Mouse (Mus musculus) liver, embryonic 11.5 days (tissue): Measurements from ENCODE around the gene Krt78. TPM values are rescaled to one million over a fixed set of nuclear protein-coding genes. Genes with fewer than 3 reads are reported as not detected.

Source experiments
- ATAC-seq: fragments of 200-750 bp; cut with Nextera tagmentation; replicated peaks from 2 replicates; pipeline ENCODE4 v1.8.0; 2017; ENCODE audit warnings: moderate number of reproducible peaks, mild to moderate bottlenecking, moderate TSS enrichment, moderate library complexity; ENCODE audit not compliant: low FRiP score
- DNase-seq: peaks from one replicate; pipeline ENCODE4 v3.0.0-alpha.2; 2017; ENCODE audit warnings: low spot score
- H3K27ac ChIP-seq: fragments of 300-500 bp; sonication (generic); 2 replicates; pipeline ENCODE4 v1.5.1; 2014; ENCODE audit warnings: mild to moderate bottlenecking, low read depth, low read length, control low read depth
- H3K27me3 ChIP-seq: fragments of 300-500 bp; sonication (generic); replicated peaks from 2 replicates; pipeline ENCODE4 v1.6.1; 2014; ENCODE audit warnings: low read length, mixed read lengths; ENCODE audit not compliant: control insufficient read depth, insufficient read depth
- H3K36me3 ChIP-seq: fragments of 300-500 bp; sonication (generic); 2 replicates; pipeline ENCODE4 v1.6.1; 2014; ENCODE audit warnings: mild to moderate bottlenecking, low read length, moderate library complexity, mixed read lengths; ENCODE audit not compliant: control insufficient read depth, insufficient read depth
- H3K4me1 ChIP-seq: fragments of 300-500 bp; sonication (generic); replicated peaks from 2 replicates; pipeline ENCODE4 v1.6.1; 2014; ENCODE audit warnings: low read length, mixed read lengths; ENCODE audit not compliant: control insufficient read depth, insufficient read depth
- H3K4me2 ChIP-seq: fragments of 300-500 bp; sonication (generic); 2 replicates; pipeline ENCODE4 v1.6.1; 2014; ENCODE audit warnings: mild to moderate bottlenecking, control low read depth, moderate library complexity
- H3K4me3 ChIP-seq: fragments of 300-500 bp; sonication (generic); 2 replicates; pipeline ENCODE4 v1.5.1; 2014; ENCODE audit warnings: low read depth, low read length, control low read depth
- H3K9ac ChIP-seq: fragments of 300-500 bp; sonication (generic); 2 replicates; pipeline ENCODE4 v1.6.1; 2014; ENCODE audit warnings: low read depth, low read length, control low read depth
- H3K9me3 ChIP-seq: fragments of 300-500 bp; sonication (generic); 2 replicates; pipeline ENCODE4 v1.6.1; 2016; ENCODE audit warnings: low read length, inconsistent platforms, mixed read lengths; ENCODE audit not compliant: control insufficient read depth
- WGBS: fragments of 180-500 bp; shearing (Covaris S2); extraction: QIAGEN DNeasy Blood & Tissue Kit; methylation state at CpG from one replicate; pipeline ENCODE4 v1.1.7; 2014; 5-methylcytosine and 5-hydroxymethylcytosine counted together
- polyA plus RNA-seq: library from polyadenylated mRNA; unstranded; fragments of >200 nt; fragmentation: Nextera tagmentation; extraction: Ambion mirVana; gene quantifications from 2 replicates; pipeline ENCODE4 v1.2.1, GENCODE M21; 2014

The Krt78 gene
- polyA plus RNA-seq, 1 experiment from 2014 or later = not detected

DNA sequence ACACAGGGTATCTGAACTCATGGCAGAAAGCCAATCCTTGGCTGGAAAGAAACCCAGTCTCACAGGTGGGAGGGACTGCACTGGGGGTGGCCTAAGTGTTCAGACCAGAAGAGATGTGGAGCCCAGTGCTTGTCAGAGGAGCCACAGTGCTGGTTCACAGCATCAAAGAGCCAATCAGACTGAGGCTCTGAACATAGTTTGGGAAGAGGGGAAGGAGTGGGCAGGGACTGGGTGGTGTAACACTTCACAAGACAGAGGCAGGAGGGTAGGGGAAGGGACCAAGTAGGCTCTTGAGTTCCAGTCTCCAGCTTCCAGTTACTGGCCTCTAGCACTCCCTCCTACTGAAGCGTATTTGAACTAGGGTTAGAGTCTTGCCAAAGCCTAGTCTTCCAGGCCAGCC lies 8.7 kb downstream of the Krt78 start:
- Histone ChIP-seq H3K27me3 (no peaks in the 10 kb centered on the region; the same call in none of the 2 replicates), H3K36me3 (no peaks in the 10 kb centered on the region), H3K9ac (no peak overlapping the region), H3K4me3 (no peak overlapping the region), H3K27ac (no peak overlapping the region), H3K4me1 (no peaks in the 10 kb centered on the region), H3K9me3 (no peaks in the 10 kb centered on the region), H3K4me2 (no peak overlapping the region)
- 91% methylated on average over 1 of the region's 1 CpGs for WGBS
- ATAC-seq = no peak
- no peak for DNase-seq

DNA sequence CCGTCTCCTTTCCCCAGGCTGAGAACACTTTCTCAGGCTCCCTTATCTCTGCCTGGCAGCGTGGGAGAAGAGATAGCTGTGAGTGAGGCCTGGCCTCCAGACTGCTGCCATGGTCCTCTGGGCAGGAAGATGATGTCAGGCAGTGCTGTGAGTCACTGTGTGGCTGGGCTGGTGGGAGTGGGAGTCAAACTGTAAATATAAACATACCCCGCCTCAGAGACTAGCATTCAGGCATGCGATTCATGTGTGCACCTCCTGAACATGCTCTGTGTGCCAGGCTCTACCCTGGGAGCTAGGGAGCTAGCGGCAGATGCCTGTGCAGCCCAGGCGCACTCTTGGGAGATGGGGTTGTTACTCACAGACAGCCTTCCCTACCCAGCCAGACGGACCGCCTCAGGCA lies 12.1 kb downstream of the Krt78 start:
- H3K27ac ChIP-seq = no peak overlapping the region
- DNase-seq = no peak
- 41% methylated on average over 8 of the region's 8 CpGs for WGBS

DNA sequence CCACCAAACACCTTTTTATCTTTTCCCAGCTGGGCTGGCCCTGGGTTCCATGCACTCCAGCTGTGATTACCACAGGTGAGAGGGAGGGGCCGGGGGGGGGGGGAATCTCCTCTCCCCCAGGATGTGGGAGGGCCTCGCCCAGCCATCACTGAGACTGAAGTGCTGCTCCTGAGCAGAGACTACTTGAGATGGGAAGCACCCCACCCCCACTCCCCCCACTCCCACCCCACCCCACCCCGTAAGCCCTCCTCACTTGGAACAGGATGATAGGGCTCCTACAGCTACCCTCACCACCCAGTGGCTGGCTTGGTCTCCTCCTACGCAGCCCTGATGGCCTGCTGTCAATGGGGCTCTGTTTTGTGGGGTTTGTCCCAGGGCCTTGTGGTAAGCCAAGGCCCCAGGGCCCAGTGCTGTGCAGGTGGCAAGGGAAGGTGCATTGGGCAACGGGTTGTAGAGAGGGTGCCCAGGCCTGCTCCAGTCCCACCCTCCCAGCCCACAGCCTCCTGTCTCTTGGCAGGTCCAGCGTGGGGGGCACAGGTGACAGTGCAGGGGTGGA lies 13.7 kb downstream of the Krt78 start, which contains the start of gene Krt79:
Krt79 (minus strand) TSS at position 51 of the 556 bp plus-strand sequence.
- WGBS = 58% methylated on average over 6 of the region's 6 CpGs
- H3K9me3 ChIP-seq = no peaks in the 10 kb centered on the region
- H3K36me3 ChIP-seq = no peaks in the 10 kb centered on the region
- no peak within 1 kb of the TSS for H3K9ac ChIP-seq
- ATAC-seq = peak; percentile 18; the same call in 1 of the 2 replicates
- DNase-seq = no peak
- no peak within 1 kb of the TSS for H3K27ac ChIP-seq
- no peaks in the 10 kb centered on the region; the same call in none of the 2 replicates for H3K27me3 ChIP-seq
- H3K4me2 ChIP-seq = no peak within 1 kb of the TSS
- H3K4me3 ChIP-seq = no peak within 1 kb of the TSS
- H3K4me1 ChIP-seq = no peaks in the 10 kb centered on the region

More for the DNA sequence above, 12.1 kb downstream of the Krt78 start:
- Histone ChIP-seq H3K9ac (no peak overlapping the region), H3K9me3 (no peaks in the 10 kb centered on the region), H3K27me3 (no peaks in the 10 kb centered on the region; the same call in none of the 2 replicates), H3K4me2 (no peak overlapping the region), H3K4me1 (no peaks in the 10 kb centered on the region), H3K36me3 (no peaks in the 10 kb centered on the region), H3K4me3 (no peak overlapping the region)
- 0 out of 2 replicates have a peak, but pooled peaks have one; percentile 23 for ATAC-seq

DNA sequence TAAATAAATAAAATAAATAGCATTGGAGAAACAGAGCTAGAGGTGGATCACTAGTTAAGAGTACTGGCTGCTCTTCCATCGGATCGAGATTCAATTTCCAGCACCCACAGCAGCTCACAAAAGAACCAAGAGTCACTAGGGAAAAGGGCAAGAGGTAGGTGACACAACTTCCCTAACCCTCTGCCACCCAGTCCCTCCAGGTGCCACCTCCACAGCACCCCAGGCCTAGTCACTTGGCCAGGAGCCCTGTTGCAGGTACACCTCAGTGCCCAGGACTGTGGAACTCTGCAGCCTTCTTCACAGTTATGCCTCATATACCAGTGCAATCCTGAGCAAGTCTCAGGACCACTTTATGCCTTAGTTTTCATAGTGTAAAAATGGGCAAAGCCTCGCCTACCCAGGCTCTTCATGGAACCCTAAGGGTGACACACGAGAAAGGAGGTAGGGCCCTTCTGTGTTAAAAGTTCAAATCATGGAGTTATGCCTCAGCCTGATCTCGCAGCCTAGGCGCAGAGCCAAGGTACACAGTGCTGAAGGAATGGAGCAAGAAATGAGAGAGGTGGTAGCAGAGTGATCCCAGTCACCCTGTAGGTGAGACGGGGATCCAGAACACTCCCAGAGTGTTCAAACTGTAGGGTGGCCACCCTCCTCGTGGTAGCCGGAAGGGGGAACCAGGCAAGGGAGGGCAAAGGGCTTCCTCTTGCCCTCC lies 15.3 kb downstream of the Krt78 start:
- ATAC-seq = no peak
- H3K4me3 ChIP-seq = no peak overlapping the region
- no peak overlapping the region for H3K9ac ChIP-seq
- WGBS = 81% methylated on average over 9 of the region's 9 CpGs
- no peaks in the 10 kb centered on the region for H3K4me1 ChIP-seq
- H3K27me3 ChIP-seq = no peaks in the 10 kb centered on the region; the same call in none of the 2 replicates
- no peaks in the 10 kb centered on the region for H3K9me3 ChIP-seq
- DNase-seq = no peak
- no peaks in the 10 kb centered on the region for H3K36me3 ChIP-seq
- no peak overlapping the region for H3K4me2 ChIP-seq
- no peak overlapping the region for H3K27ac ChIP-seq

DNA sequence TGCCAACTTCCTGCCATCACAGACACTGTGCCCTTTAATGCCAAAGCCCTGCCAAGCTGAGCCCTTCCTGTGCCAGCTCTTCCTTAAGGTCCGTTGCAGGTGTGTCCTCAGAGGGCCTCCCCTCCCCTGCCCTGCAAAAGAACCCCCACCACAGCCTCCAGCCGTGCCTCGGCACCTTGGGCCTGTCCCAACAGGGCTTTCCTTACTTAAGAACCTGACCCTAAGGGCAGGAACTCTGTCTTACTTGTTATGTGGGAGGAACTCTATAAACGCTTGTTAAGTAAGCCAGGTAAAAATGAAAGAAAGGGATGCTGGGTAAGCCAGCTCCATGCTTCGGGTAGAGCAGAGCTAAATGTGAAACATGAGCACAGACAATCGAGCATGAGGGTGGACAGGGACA lies 21.1 kb downstream of the Krt78 start:
- H3K4me3 ChIP-seq = no peak overlapping the region
- H3K36me3 ChIP-seq = no peaks in the 10 kb centered on the region
- DNase-seq = no peak
- WGBS = 67% methylated on average over 6 of the region's 6 CpGs
- no peaks in the 10 kb centered on the region for H3K9me3 ChIP-seq
- H3K9ac ChIP-seq = no peak overlapping the region
- no peak overlapping the region for H3K27ac ChIP-seq
- no peak overlapping the region for H3K4me2 ChIP-seq
- H3K4me1 ChIP-seq = peaks cover 6% of the 10 kb centered on the region; the same call in 1 of the 2 replicates
- peaks cover 24% of the 10 kb centered on the region for H3K27me3 ChIP-seq
- no peak for ATAC-seq

DNA sequence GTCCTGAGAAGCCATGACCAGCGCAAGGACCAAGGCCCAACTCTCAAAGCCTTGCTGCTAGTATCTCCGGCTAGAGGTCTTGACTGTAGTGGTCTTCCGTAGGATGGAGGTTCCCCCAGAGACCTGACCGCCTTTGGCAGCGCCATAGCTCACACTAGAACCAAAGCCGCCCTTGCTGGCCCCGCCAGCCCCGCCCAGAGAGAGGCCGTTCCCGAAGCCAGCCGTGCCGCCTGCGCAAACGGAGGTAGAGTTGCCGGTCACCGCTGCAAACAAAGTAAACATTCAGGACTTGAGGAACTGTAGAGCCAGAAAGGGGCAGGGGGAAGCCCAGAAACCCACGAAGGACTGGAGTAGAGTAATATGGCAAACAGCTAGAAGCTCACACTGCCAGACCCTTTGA lies 24.4 kb downstream of the Krt78 start:
- peaks cover 6% of the 10 kb centered on the region; the same call in 1 of the 2 replicates for H3K4me1 ChIP-seq
- no peak overlapping the region for H3K27ac ChIP-seq
- H3K4me2 ChIP-seq = peak overlapping the region; percentile 55
- H3K36me3 ChIP-seq = no peaks in the 10 kb centered on the region
- DNase-seq (no peak), ATAC-seq (no peak)
- WGBS = 3% methylated on average over 17 of the region's 17 CpGs
- H3K9me3 ChIP-seq = no peaks in the 10 kb centered on the region
- no peak overlapping the region for H3K9ac ChIP-seq
- peak overlapping the region; percentile 23; the same call in 1 of the 2 replicates for H3K4me3 ChIP-seq
- H3K27me3 ChIP-seq = peaks cover 24% of the 10 kb centered on the region

DNA sequence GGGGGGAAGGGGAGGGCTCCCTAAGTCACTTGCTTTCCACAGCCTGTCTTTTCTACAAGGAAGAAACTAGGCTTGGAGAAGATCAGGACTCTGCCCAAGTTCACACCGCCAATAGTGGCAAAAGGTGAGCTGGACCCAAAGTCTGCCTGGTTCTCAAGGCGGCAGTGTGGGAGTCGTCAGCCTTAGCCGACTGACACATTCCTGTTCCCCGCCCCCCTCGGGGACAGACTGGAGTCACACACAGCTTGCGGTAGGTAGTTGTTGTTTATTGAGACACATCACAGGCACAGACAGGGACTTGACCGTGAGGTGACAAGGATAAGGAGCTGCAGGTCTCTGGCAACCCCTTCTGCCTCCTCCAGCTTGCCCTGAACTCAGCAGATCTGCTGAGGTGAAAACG lies 25.0 kb downstream of the Krt78 start:
- ATAC-seq (no peak), DNase-seq (no peak)
- Histone ChIP-seq H3K9me3 (no peaks in the 10 kb centered on the region), H3K27me3 (peaks cover 24% of the 10 kb centered on the region), H3K9ac (no peak overlapping the region), H3K4me3 (no peak overlapping the region), H3K4me1 (peaks cover 6% of the 10 kb centered on the region; the same call in 1 of the 2 replicates), H3K36me3 (no peaks in the 10 kb centered on the region), H3K27ac (no peak overlapping the region), H3K4me2 (peak overlapping the region; percentile 55)
- WGBS = 13% methylated on average over 9 of the region's 9 CpGs

DNA sequence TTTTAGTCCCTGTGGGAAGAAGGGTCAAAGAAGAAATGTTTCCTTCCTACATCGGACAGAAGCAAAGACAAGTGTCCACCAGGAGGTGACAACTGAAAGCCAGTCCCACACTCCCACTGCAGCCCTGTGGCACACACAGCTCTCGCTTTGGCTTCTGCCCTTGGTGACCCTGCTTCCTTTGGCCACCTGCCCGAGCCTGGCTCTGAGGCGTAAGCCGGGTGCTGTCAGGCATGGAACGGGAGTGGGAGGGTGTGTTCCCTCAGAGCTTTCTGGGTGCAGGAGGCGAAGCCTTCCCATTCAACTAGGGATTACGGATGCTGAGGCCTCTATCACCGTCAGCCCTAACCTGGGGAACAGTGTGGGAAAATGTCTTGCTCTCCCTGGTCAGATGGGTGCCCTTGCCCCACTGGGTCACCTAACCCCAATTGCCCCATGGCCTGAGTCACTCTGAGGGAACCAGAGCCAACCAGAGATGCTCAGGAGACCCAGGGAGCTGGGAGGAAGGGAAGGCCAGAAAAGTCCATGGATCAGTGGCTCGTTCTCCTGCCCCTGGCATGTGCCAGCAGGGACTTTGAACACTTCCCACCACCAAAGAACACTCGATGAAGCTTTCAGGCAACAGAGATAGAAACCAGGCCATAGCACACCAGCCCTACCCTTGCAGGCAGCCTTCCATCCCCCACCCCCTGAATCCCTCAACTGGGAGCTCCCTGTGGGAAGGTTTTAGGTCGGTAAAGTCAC lies 26.6 kb downstream of the Krt78 start:
- DNase-seq (no peak), ATAC-seq (no peak)
- Histone ChIP-seq H3K27me3 (peaks cover 24% of the 10 kb centered on the region), H3K27ac (no peak overlapping the region), H3K36me3 (no peaks in the 10 kb centered on the region), H3K9ac (no peak overlapping the region), H3K4me1 (peaks cover 6% of the 10 kb centered on the region; the same call in 1 of the 2 replicates), H3K4me3 (no peak overlapping the region), H3K9me3 (no peaks in the 10 kb centered on the region), H3K4me2 (no peak overlapping the region)
- 66% methylated on average over 12 of the region's 12 CpGs for WGBS
